Mouse (Mus musculus): ENCODE data around the gene Gm11937.

GRCm38 (mm10) chr11:99640926-99641325 is 30.9 kb upstream of the Gm11937 start:
- TF ChIP-seq CTCF (IDR thresholded peaks at IDR 0.05; ENCODE audit: extremely low read depth, insufficient read depth, low read length) (no peak), POLR2A (IDR thresholded peaks at IDR 0.05; ENCODE audit: extremely low read depth, insufficient read depth, low read length) (no peak)

Data from cortical plate, adult 2 months (tissue).